Mouse (Mus musculus): ENCODE measurements around the gene Robo4.

Gene Robo4

DNA sequence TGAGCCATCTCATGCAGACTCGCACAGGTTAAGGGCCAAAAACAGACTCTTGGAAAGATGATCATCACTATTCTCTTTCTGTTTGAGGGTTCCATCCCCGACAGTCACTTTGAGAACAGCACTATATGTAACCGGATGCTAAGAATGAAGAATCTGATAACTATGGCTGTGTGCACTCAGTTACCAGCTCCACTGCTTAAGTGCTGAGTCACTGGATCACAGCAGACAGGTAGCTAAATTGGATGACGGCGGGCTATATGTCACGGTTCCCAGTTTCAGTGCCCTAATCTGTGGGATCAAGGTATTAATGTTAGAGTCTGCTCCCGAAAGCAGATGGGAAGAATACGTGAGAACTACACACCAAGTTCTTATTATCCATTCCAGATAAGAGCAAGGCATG is 54.2 kb downstream of the Robo4 start:
- DNase-seq: no peak

DNA sequence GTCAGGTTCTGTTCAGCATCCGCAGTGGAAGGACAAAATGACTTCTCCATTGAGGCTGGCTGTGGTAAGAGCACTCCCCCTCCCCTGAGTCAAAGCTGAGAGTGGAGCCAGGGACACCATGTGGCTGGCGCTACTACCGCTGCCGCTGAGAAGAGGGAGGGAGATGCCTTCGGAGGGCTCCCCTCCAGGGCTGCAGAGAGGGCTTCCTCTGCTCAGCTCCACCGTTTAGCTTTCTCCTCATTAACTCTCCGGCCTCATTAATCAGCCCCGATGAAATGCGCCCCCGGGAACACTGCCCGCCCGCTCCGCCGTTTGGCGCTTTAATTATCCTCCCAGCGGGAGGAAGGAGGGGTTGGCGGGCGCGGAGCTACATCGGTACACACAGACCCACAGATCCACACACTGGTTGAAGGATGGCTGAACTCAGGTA is 54.8 kb downstream of the Robo4 start:
- DNase-seq: peak; percentile 74

DNA sequence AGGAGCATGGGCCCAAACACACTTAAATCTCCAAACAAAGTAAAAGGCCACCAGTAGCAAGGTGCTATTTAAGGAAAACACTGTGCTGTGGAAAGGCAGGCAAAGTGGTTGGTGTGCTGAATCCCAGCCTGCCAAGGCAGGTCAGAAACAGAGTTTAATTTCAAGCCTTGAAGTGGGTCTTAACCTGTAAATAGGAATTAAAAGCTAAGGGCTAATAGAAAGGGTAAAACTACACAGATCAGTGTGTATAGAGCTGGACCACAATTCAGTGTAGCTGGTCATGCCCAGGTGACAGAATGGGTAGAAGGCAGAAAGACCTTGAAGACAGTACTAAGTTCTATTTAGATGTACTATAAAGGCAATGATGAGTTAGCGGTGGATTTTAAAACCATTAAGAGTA is 55.5 kb downstream of the Robo4 start:
- no peak for DNase-seq

GRCm38 (mm10) chr9:37459665-37460042 is 58.0 kb downstream of the Robo4 start:
- DNase-seq: no peak

DNA sequence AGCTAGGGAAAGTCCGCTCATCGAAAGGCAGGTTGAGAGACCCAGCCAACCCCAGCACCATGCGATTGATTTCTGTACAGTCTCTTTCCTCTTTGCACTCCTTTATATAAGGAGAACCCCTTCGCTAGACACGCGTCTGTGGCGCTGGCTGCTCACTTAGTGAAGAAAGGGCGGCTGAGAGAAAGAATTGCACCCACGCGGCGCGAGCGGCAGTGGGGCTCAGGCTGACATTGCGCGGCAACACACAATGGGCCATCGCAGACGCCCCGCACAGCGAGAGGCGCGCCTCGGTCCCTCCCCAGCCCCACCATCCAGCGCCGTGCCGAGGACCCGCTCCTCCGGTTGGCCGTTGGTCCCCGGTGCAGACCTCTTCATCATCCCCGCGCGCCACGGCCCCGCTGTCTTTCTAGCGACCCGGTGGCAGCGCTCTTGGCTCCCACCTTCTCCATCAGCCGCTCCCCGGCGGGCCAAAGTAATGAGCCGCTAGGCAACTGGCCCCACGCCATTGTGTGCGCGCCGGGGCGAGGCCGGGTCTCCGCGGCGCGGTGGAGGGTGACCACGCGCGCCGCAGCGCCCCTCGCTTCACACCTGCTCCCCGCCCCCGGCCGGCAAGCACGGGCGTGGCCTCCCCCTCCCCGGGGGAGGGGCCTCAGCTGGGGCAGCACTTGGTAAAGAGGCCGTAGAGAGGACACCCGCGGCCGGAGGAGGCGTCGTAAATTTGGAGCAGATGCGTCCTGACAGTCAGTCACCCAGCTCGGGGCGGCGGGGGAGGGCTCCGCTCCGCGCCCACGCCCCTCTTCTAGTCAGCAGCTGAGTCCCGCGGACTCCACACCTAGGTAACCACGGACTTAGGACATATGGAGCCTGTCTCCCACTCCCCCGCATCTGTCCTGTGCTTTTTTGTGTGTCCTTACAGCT is 58.6 kb downstream of the Robo4 start:
- peak; percentile 29 for DNase-seq

DNA sequence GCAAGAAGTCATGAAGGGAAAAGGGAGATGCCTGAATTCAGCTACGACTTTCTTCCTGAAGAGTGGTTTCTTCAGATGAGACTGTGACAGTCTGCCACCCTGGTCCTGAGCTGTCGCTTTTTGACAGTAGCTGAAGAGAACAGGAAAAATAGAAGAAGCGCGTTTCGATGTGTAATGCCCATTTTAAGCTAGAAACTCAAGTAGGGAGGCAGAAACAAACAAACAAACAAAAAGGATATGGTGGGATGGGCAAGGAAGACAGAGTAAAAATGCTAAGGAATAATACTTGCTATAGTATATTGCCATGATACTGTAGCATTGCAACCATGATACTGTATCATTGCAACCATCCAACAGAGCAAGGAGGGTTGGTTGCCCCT is 59.3 kb downstream of the Robo4 start:
- no peak for DNase-seq

GRCm38 (mm10) chr9:37461571-37461970 is 59.9 kb downstream of the Robo4 start:
- no peak for DNase-seq

- peak; percentile 74 for DNase-seq
These were observed 61.1 kb downstream of the Robo4 start for GRCm38 (mm10) chr9:37462764-37463163.

Data from cerebellum, adult 9-10 months (tissue).